Mouse (Mus musculus): Measurements from ENCODE around the gene Hist1h2an. TPM values are rescaled to one million over a fixed set of nuclear protein-coding genes. Genes with fewer than 3 reads are reported as not detected.

The Hist1h2an gene
- polyA plus RNA-seq (2021; fragmentation: Nextera tagmentation), result 2.4 TPM in 1 of 2 replicates, not detected in the other
- long read RNA-seq, experiment 1, result 0 reads
- long read RNA-seq, experiment 2, partial matches to known transcripts, result 0 of 2 reads
- long read RNA-seq, experiment 2, other reads (novel, unspliced or antisense), result 0 of 2 reads

DNA sequence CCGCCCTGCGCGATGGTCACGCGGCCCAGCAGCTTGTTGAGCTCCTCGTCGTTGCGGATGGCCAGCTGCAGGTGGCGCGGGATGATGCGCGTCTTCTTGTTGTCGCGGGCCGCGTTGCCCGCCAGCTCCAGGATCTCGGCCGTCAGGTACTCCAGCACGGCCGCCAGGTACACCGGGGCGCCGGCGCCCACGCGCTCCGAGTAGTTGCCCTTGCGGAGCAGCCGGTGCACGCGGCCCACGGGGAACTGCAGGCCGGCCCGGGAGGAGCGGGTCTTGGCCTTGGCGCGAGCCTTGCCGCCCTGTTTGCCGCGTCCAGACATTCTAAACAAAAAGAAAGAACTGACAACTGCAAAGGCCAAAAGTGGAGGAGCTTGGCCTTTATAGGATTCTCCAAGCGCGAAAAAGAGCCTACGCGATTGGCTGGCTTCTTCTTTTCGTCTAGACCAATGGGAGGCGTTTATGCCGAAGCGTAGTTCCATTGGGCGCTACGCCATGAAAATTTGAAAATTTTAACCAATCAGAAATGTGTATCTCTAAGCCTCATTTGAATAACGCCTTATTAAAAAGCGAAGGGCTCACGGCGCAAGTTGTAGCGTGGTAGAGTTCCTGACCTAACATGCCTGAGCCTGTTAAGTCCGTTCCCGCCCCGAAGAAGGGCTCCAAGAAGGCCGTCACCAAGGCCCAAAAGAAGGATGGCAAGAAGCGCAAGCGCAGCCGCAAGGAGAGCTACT lies at the start of gene Hist1h2an, which contains the start of gene Hist1h2bp:
Hist1h2an (minus strand) TSS at position 320 of the 731 bp plus-strand sequence.
Hist1h2bp (plus strand) TSS at position 563 of the 731 bp plus-strand sequence.

DNA sequence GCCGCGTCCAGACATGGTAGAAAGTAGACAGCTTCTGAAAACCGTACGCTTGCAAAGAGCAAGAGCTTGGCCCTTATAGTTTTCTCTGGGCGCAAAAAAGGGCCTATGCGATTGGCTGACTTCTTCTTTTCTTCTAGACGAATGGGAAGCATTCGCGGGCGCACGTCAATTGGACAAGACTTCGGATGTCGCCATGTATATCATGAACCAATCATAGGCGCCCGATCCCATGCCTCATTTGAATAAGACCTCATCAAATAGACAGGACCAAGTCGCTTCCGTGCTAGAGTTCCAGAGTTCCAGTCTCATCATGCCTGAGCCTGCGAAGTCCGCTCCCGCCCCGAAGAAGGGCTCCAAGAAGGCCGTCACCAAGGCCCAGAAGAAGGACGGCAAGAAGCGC lies 46.4 kb upstream of the Hist1h2an start, which contains the start of the genes Hist1h2ap and Hist1h2br:
Hist1h2ap (minus strand) TSS at position 47 of the 400 bp plus-strand sequence.
Hist1h2br (plus strand) TSS at position 283 of the 400 bp plus-strand sequence.

DNA sequence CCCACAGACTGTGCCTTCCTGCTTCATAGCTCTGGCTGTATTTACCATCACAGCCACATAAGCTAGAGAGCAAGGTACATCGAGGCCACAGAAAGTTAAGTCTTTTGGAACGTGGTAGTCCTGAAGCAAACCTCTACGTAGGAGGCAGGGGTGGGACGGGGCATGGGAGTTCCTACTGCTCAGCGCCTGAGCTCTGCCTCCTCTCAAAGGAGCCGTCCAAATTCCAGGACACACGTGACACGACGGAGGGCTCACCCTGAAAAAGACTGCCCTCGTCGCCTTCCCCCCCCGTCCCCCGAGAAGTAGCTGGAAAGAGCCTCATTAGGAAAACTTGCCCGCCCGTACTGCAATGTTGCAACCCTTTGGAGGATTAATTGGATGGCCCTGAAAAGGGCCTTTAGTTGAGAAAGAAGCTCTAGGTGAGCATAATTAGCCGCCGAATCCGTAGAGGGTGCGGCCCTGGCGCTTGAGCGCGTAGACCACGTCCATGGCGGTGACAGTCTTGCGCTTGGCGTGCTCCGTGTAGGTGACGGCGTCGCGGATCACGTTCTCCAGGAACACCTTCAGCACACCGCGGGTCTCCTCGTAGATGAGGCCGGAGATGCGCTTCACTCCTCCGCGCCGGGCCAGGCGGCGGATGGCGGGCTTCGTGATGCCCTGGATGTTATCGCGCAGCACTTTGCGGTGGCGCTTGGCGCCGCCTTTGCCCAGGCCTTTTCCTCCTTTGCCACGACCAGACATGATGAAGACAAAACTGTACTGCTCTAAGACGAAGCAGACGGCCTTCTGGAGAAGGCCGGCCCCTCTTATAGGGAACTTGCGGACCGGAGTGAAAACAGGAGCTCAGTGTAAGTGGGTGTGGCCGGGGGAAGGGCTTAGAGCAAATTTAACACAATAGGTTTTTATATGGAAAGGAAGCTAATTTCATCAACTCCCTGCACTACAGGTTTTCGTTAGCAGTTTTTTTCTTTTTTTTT lies 44.7 kb upstream of the Hist1h2an start, which contains the start of gene Hist1h4n:
Hist1h4n (minus strand) TSS at position 779 of the 977 bp plus-strand sequence.

DNA sequence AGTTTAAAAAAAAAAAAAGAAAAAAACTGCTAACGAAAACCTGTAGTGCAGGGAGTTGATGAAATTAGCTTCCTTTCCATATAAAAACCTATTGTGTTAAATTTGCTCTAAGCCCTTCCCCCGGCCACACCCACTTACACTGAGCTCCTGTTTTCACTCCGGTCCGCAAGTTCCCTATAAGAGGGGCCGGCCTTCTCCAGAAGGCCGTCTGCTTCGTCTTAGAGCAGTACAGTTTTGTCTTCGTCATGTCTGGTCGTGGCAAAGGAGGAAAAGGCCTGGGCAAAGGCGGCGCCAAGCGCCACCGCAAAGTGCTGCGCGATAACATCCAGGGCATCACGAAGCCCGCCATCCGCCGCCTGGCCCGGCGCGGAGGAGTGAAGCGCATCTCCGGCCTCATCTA lies 24.5 kb upstream of the Hist1h2an start, which contains the start of gene Hist1h4m:
Hist1h4m (plus strand) TSS at position 208 of the 400 bp plus-strand sequence.

DNA sequence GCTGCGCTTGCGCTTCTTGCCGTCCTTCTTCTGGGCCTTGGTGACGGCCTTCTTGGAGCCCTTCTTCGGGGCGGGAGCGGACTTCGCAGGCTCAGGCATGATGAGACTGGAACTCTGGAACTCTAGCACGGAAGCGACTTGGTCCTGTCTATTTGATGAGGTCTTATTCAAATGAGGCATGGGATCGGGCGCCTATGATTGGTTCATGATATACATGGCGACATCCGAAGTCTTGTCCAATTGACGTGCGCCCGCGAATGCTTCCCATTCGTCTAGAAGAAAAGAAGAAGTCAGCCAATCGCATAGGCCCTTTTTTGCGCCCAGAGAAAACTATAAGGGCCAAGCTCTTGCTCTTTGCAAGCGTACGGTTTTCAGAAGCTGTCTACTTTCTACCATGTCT lies 23.1 kb upstream of the Hist1h2an start, which contains the start of the genes Hist1h2bq and Hist1h2ao:
Hist1h2bq (minus strand) TSS at position 125 of the 400 bp plus-strand sequence.
Hist1h2ao (plus strand) TSS at position 393 of the 400 bp plus-strand sequence.

DNA sequence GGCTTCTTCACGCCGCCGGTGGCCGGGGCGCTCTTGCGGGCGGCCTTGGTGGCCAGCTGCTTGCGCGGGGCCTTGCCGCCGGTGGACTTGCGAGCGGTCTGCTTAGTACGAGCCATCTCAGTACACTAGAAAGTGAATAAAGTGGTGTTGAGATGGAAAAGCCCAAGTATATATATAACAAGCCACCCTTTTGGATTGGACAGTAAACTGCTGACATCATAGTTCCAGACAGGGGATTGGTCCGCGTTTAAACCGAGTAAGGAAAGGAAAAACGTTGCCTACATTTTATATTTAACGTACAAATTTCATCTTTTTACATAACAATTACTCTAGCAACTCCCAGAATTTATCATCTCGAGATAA lies 3.8 kb downstream of the Hist1h2an start, which contains the start of gene Hist1h3i:
Hist1h3i (minus strand) TSS at position 116 of the 363 bp plus-strand sequence.

DNA sequence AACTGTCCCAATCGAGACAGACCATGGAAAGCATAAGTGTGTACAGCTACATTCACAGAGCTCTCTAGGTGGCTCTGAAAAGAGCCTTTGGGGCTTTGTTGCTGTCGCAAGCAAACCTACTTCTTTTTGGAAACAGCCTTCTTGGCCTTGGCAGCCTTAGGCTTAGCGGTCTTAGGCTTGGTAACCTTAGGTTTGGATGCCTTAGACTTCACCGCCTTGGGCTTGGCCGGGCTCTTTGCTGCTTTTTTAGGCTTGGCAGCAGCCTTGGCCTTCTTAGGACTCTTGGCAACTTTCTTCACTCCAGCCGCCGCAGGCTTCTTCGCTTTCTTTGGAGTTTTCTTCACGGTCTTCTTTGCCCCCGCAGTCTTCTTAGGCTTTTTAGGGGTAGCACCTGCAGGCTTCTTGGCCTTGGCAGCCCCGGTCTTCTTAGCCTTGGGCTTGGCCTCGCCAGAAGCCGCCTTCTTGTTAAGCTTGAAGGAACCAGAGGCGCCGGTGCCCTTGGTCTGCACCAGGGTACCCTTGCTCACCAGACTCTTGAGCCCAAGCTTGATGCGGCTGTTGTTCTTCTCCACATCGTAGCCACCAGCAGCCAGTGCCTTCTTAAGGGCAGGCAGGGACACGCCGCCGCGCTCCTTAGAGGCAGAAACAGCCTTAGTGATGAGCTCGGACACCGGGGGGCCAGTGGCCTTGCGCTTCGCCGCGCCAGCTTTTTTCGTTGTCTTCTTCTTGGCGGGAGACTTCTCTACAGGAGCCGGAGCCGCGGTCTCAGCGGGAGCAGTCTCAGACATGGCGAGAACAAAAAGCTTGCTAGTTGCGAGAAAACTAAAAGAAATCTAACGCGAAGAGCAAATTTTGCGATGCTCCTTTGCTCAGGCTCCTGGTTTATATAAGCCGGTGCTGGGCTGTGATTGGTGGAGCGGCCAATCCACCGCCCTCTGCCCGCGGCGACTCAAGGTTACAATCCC lies 7.0 kb downstream of the Hist1h2an start, which contains the start of gene Hist1h1b:
Hist1h1b (minus strand) TSS at position 859 of the 965 bp plus-strand sequence.

DNA sequence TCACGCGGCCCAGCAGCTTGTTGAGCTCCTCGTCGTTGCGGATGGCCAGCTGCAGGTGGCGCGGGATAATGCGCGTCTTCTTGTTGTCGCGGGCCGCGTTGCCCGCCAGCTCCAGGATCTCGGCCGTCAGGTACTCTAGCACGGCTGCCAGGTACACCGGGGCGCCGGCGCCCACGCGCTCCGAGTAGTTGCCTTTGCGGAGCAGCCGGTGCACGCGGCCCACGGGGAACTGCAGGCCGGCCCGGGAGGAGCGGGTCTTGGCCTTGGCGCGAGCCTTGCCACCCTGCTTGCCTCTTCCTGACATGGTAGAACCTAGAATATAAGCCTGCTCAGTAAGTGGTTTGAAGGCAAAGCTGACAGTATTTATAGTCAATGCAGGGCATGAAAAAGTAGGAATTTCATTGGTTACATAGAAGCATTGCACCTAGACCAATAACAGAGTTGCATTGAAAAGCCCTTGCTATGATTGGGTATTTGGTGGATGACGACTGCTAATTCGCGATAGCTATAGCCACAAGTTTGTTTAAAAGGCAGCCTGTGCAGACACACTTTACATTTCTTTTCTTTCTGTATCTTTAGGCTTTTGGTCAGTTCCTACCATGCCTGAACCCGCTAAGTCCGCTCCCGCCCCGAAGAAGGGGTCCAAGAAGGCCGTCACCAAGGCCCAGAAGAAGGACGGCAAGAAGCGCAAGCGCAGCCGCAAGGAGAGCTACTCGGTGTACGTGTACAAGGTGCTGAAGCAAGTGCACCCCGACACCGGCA lies 33.3 kb downstream of the Hist1h2an start, which contains the start of the genes Hist1h2ak and Hist1h2bn:
Hist1h2ak (minus strand) TSS at position 304 of the 762 bp plus-strand sequence.
Hist1h2bn (plus strand) TSS at position 600 of the 762 bp plus-strand sequence.

DNA sequence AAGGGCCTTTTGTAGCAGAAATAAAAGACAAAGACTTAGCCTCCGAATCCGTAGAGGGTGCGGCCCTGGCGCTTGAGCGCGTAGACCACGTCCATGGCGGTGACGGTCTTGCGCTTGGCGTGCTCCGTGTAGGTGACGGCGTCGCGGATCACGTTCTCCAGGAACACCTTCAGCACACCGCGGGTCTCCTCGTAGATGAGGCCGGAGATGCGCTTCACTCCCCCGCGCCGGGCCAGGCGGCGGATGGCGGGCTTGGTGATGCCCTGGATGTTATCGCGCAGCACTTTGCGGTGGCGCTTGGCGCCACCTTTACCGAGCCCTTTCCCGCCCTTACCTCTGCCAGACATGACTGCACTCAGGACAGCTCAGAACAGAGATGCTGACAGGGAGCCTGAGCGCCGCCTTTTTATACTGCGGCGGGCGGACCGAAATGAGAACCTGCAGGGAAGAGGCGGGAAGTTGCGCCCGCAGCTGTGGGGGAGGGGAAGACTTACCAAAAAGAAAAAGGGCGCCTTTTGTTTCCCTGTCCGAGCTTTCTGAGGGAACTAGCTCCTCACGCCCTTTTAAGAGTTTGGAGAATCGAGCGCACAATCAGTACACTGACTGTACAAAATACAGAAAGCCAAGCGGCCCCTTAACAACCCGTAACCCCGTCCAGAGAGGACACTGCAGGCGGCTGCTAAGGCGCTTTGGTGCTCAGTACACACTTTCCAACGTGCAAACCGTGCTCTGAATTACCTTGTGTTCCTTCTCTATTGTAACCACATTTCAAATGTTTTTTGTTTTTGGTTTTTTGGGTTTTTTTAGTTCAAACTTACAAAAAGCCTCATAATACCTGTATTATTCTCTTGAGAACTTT lies 36.6 kb downstream of the Hist1h2an start, which contains the start of gene Hist1h4k:
Hist1h4k (minus strand) TSS at position 347 of the 859 bp plus-strand sequence.

Other genes starting within 250 kb of the Hist1h2an start
- gene Olfr1366, start 244.4 kb downstream of the Hist1h2an start, polyA plus RNA-seq (2021; fragmentation: Nextera tagmentation), result 0.09 TPM in 1 of 2 replicates, not detected in the other
- gene Olfr1535, start 227.3 kb downstream of the Hist1h2an start, polyA plus RNA-seq (2021; fragmentation: Nextera tagmentation), result 0.06 TPM in 1 of 2 replicates, not detected in the other
- gene Olfr1364, start 205.5 kb downstream of the Hist1h2an start, polyA plus RNA-seq (2021; fragmentation: Nextera tagmentation), result not detected in 2 replicates
- not detected in 2 replicates for gene Olfr1362, start 173.2 kb downstream of the Hist1h2an start, polyA plus RNA-seq (2021; fragmentation: Nextera tagmentation)
- gene Olfr11, start 144.7 kb downstream of the Hist1h2an start, polyA plus RNA-seq (2021; fragmentation: Nextera tagmentation), result not detected in 2 replicates
- not detected in 2 replicates for gene Olfr1361, start 123.8 kb downstream of the Hist1h2an start, polyA plus RNA-seq (2021; fragmentation: Nextera tagmentation)
- gene Olfr1360, start 109.8 kb downstream of the Hist1h2an start, polyA plus RNA-seq (2021; fragmentation: Nextera tagmentation), result not detected in 2 replicates
- gene Olfr1359, start 89.1 kb downstream of the Hist1h2an start, polyA plus RNA-seq (2021; fragmentation: Nextera tagmentation), result not detected in 2 replicates
- gene Hist1h2bl, start 71.1 kb downstream of the Hist1h2an start, polyA plus RNA-seq (2021; fragmentation: Nextera tagmentation), result not detected in 2 replicates
- not detected in 2 replicates for gene Hist1h2ai, start 70.8 kb downstream of the Hist1h2an start, polyA plus RNA-seq (2021; fragmentation: Nextera tagmentation)
- gene Hist1h3h, start 69.6 kb downstream of the Hist1h2an start, polyA plus RNA-seq (2021; fragmentation: Nextera tagmentation), result not detected in 2 replicates
- not detected in 2 replicates for gene Hist1h2bm, start 65.2 kb downstream of the Hist1h2an start, polyA plus RNA-seq (2021; fragmentation: Nextera tagmentation)
- gene Hist1h4j, start 52.2 kb downstream of the Hist1h2an start, polyA plus RNA-seq (2021; fragmentation: Nextera tagmentation), result 0.83 and 0.92 TPM in 2 replicates
- 0.70 and 3.0 TPM in 2 replicates for gene Hist1h4k, start 36.7 kb downstream of the Hist1h2an start, polyA plus RNA-seq (2021; fragmentation: Nextera tagmentation)
- 1.8 TPM in 1 of 2 replicates, not detected in the other for gene Hist1h2ak, start 33.4 kb downstream of the Hist1h2an start, polyA plus RNA-seq (2021; fragmentation: Nextera tagmentation)
- gene Hist1h2bn, start 33.1 kb downstream of the Hist1h2an start, polyA plus RNA-seq (2021; fragmentation: Nextera tagmentation), result 1.0 and 2.3 TPM in 2 replicates
- 0.59 and 0.97 TPM in 2 replicates for gene Hist1h1b, start 6.6 kb downstream of the Hist1h2an start, polyA plus RNA-seq (2021; fragmentation: Nextera tagmentation)
- gene Hist1h3i, start 3.8 kb downstream of the Hist1h2an start, polyA plus RNA-seq (2021; fragmentation: Nextera tagmentation), result 1.7 and 2.9 TPM in 2 replicates
- not detected in 2 replicates for gene Hist1h2bp, start 243 bp upstream of the Hist1h2an start, polyA plus RNA-seq (2021; fragmentation: Nextera tagmentation)
- 0.40 and 1.2 TPM in 2 replicates for gene Hist1h2bq, start 23.0 kb upstream of the Hist1h2an start, polyA plus RNA-seq (2021; fragmentation: Nextera tagmentation)
- not detected in 2 replicates for gene Hist1h2ao, start 23.2 kb upstream of the Hist1h2an start, polyA plus RNA-seq (2021; fragmentation: Nextera tagmentation)
- 1.8 and 3.3 TPM in 2 replicates for gene Hist1h4m, start 24.5 kb upstream of the Hist1h2an start, polyA plus RNA-seq (2021; fragmentation: Nextera tagmentation)
- gene Hist1h4n, start 45.0 kb upstream of the Hist1h2an start, polyA plus RNA-seq (2021; fragmentation: Nextera tagmentation), result 0.64 and 2.7 TPM in 2 replicates
- 68.6 TPM in 2 replicates for gene Hist1h2ap, start 46.3 kb upstream of the Hist1h2an start, polyA plus RNA-seq (2021; fragmentation: Nextera tagmentation)
- not detected in 2 replicates for gene Hist1h2br, start 46.5 kb upstream of the Hist1h2an start, polyA plus RNA-seq (2021; fragmentation: Nextera tagmentation)
- gene Zfp184, start 157.9 kb upstream of the Hist1h2an start, polyA plus RNA-seq (2021; fragmentation: Nextera tagmentation), result 1.6 and 2.5 TPM in 2 replicates
- gene Pom121l2, start 194.0 kb upstream of the Hist1h2an start, polyA plus RNA-seq (2021; fragmentation: Nextera tagmentation), result 0.10 TPM in 1 of 2 replicates, not detected in the other
- gene Prss16, start 222.5 kb upstream of the Hist1h2an start, polyA plus RNA-seq (2021; fragmentation: Nextera tagmentation), result 1.7 and 1.9 TPM in 2 replicates
- not detected in 2 replicates for gene Hist1h2ah, start 248.3 kb upstream of the Hist1h2an start, polyA plus RNA-seq (2021; fragmentation: Nextera tagmentation)
- gene Hist1h2bk, start 248.7 kb upstream of the Hist1h2an start, polyA plus RNA-seq (2021; fragmentation: Nextera tagmentation), result not detected in 2 replicates

All from left cerebral cortex, adult 6 months (tissue).